Mouse (Mus musculus): ENCODE measurements around the gene Cobll1. TPM values are rescaled to one million over a fixed set of nuclear protein-coding genes. Genes with fewer than 3 reads are reported as not detected.
A peak's percentile ranks its signal among the peaks of the same experiment; 100 is the strongest.

Gene Cobll1
- polyA plus RNA-seq, 1 experiment from 2014 or later: 4.3 TPM

- H3K9ac ChIP-seq: no peak overlapping the region
- ATAC-seq: no peak
- no peaks in the 10 kb centered on the region for H3K36me3 ChIP-seq
- no peaks in the 10 kb centered on the region for H3K4me1 ChIP-seq
- no peak overlapping the region for H3K4me3 ChIP-seq
- no peak overlapping the region for H3K4me2 ChIP-seq
- no peaks in the 10 kb centered on the region for H3K27me3 ChIP-seq (replicated peaks)
- no peaks in the 10 kb centered on the region for H3K9me3 ChIP-seq (replicated peaks)
- H3K27ac ChIP-seq: no peak overlapping the region
- WGBS (ENCODE audit: insufficient replicate concordance): 64% methylated on average over 4 of the region's 4 CpGs
Measured at GRCm38 (mm10) chr2:65260400-65260799, 21.2 kb upstream of the Cobll1 start.

DNA sequence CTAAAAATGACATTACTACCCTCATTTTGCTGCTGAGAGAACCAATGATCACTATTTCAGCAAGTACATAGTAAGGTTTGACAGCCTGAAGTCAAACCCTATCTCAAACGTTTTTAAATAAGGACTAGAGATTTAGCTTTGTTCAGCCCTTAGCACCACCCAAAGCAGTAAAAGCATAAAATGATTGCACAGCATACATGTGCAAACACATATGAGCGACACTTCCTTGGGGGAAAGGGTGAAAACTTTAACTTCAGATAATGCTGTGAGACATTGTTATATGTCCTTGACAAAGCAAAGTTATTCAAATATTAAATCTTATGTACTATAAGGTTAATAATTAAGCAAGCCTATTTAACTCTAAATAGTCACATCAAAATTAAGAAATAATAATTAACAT, 18.2 kb upstream of the Cobll1 start:
- ATAC-seq: no peak
- H3K4me3 ChIP-seq: no peak overlapping the region
- H3K4me1 ChIP-seq: no peaks in the 10 kb centered on the region
- WGBS (ENCODE audit: insufficient replicate concordance): 50% methylated on average over 2 of the region's 2 CpGs
- H3K36me3 ChIP-seq: no peaks in the 10 kb centered on the region
- no peaks in the 10 kb centered on the region for H3K9me3 ChIP-seq (replicated peaks)
- no peak overlapping the region for H3K9ac ChIP-seq
- H3K27me3 ChIP-seq (replicated peaks): no peaks in the 10 kb centered on the region
- no peak overlapping the region for H3K4me2 ChIP-seq
- no peak overlapping the region for H3K27ac ChIP-seq

GRCm38 (mm10) chr2:65256494-65257254, 17.5 kb upstream of the Cobll1 start:
- 64% methylated on average over 6 of the region's 6 CpGs for WGBS (ENCODE audit: insufficient replicate concordance)
- Histone ChIP-seq H3K4me2 (no peak overlapping the region), H3K9ac (no peak overlapping the region), H3K9me3 (replicated peaks) (no peaks in the 10 kb centered on the region), H3K27me3 (replicated peaks) (no peaks in the 10 kb centered on the region), H3K4me1 (no peaks in the 10 kb centered on the region), H3K4me3 (no peak overlapping the region), H3K27ac (no peak overlapping the region), H3K36me3 (no peaks in the 10 kb centered on the region)
- ATAC-seq: no peak

GRCm38 (mm10) chr2:65250589-65251104, 11.4 kb upstream of the Cobll1 start:
- 45% methylated on average over 5 of the region's 5 CpGs for WGBS (ENCODE audit: insufficient replicate concordance)
- Histone ChIP-seq H3K36me3 (no peaks in the 10 kb centered on the region), H3K4me3 (no peak overlapping the region), H3K4me2 (no peak overlapping the region), H3K9ac (no peak overlapping the region), H3K9me3 (replicated peaks) (no peaks in the 10 kb centered on the region), H3K27ac (no peak overlapping the region), H3K4me1 (no peaks in the 10 kb centered on the region), H3K27me3 (replicated peaks) (no peaks in the 10 kb centered on the region)
- ATAC-seq: no peak

- Histone ChIP-seq H3K4me2 (no peak overlapping the region), H3K4me1 (no peaks in the 10 kb centered on the region), H3K4me3 (no peak overlapping the region), H3K27me3 (replicated peaks) (no peaks in the 10 kb centered on the region), H3K27ac (no peak overlapping the region), H3K36me3 (no peaks in the 10 kb centered on the region), H3K9me3 (replicated peaks) (no peaks in the 10 kb centered on the region), H3K9ac (no peak overlapping the region)
- ATAC-seq: no peak
- 38% methylated on average over 2 of the region's 2 CpGs for WGBS (ENCODE audit: insufficient replicate concordance)
Measured at GRCm38 (mm10) chr2:65249575-65249974, 10.4 kb upstream of the Cobll1 start.

- WGBS (ENCODE audit: insufficient replicate concordance): 61% methylated on average over 5 of the region's 5 CpGs
- ATAC-seq: no peak
Measured at GRCm38 (mm10) chr2:65240173-65240745, 1.1 kb upstream of the Cobll1 start.

GRCm38 (mm10) chr2:65238171-65238963, 836 bp downstream of the Cobll1 start:
- ATAC-seq: peak; percentile 86
- WGBS (ENCODE audit: insufficient replicate concordance): under 1% methylated on average over 107 of the region's 114 CpGs
- Histone ChIP-seq H3K4me3 (peak overlapping the region; percentile 60), H3K9ac (peak overlapping the region; percentile 67), H3K36me3 (no peaks in the 10 kb centered on the region), H3K27ac (peak overlapping the region; percentile 81), H3K4me2 (peak overlapping the region; percentile 78), H3K27me3 (replicated peaks) (peaks cover 44% of the 10 kb centered on the region), H3K4me1 (no peaks in the 10 kb centered on the region), H3K9me3 (replicated peaks) (no peaks in the 10 kb centered on the region)

More at GRCm38 (mm10) chr2:65240173-65240745, 1.1 kb upstream of the Cobll1 start:
- Histone ChIP-seq H3K27me3 (replicated peaks) (peaks cover 44% of the 10 kb centered on the region), H3K27ac (no peak overlapping the region), H3K9me3 (replicated peaks) (no peaks in the 10 kb centered on the region), H3K36me3 (no peaks in the 10 kb centered on the region), H3K9ac (no peak overlapping the region), H3K4me1 (no peaks in the 10 kb centered on the region), H3K4me3 (no peak overlapping the region), H3K4me2 (no peak overlapping the region)

GRCm38 (mm10) chr2:65237610-65238170, 1.5 kb downstream of the Cobll1 start:
- Histone ChIP-seq H3K36me3 (no peaks in the 10 kb centered on the region), H3K9ac (peak overlapping the region; percentile 67), H3K27ac (peak overlapping the region; percentile 48), H3K4me3 (peak overlapping the region; percentile 60), H3K27me3 (replicated peaks) (peaks cover 44% of the 10 kb centered on the region), H3K9me3 (replicated peaks) (no peaks in the 10 kb centered on the region), H3K4me1 (no peaks in the 10 kb centered on the region), H3K4me2 (peak overlapping the region; percentile 78)
- WGBS (ENCODE audit: insufficient replicate concordance): 2% methylated on average over 22 of the region's 22 CpGs
- no peak for ATAC-seq

- Histone ChIP-seq H3K4me3 (0 out of 2 replicates have a peak overlapping the region, but pooled peaks have one; percentile 60), H3K9ac (no peak overlapping the region), H3K27ac (no peak overlapping the region), H3K36me3 (no peaks in the 10 kb centered on the region), H3K4me2 (peak overlapping the region; percentile 78), H3K27me3 (replicated peaks) (peaks cover 44% of the 10 kb centered on the region), H3K9me3 (replicated peaks) (no peaks in the 10 kb centered on the region), H3K4me1 (no peaks in the 10 kb centered on the region)
- no peak for ATAC-seq
- WGBS (ENCODE audit: insufficient replicate concordance): 52% methylated on average over 8 of the region's 8 CpGs
Measured at GRCm38 (mm10) chr2:65237116-65237515, 2.1 kb downstream of the Cobll1 start.

GRCm38 (mm10) chr2:65236644-65237043, 2.6 kb downstream of the Cobll1 start:
- Histone ChIP-seq H3K4me1 (no peaks in the 10 kb centered on the region), H3K27ac (no peak overlapping the region), H3K9me3 (replicated peaks) (no peaks in the 10 kb centered on the region), H3K4me3 (no peak overlapping the region), H3K36me3 (no peaks in the 10 kb centered on the region), H3K27me3 (replicated peaks) (peaks cover 44% of the 10 kb centered on the region), H3K4me2 (no peak overlapping the region), H3K9ac (no peak overlapping the region)
- ATAC-seq: no peak
- WGBS (ENCODE audit: insufficient replicate concordance): 71% methylated on average over 8 of the region's 8 CpGs

GRCm38 (mm10) chr2:65232756-65233535, 6.3 kb downstream of the Cobll1 start:
- Histone ChIP-seq H3K36me3 (no peaks in the 10 kb centered on the region), H3K4me1 (no peaks in the 10 kb centered on the region), H3K4me3 (no peak overlapping the region), H3K9me3 (replicated peaks) (no peaks in the 10 kb centered on the region), H3K27me3 (replicated peaks) (peaks cover 15% of the 10 kb centered on the region), H3K27ac (no peak overlapping the region), H3K9ac (no peak overlapping the region), H3K4me2 (peak overlapping the region; percentile 1; the same call in 1 of the 2 replicates)
- no peak for ATAC-seq
- WGBS (ENCODE audit: insufficient replicate concordance): 59% methylated on average over 15 of the region's 15 CpGs

All from liver, embryonic 12.5 days (tissue).